Mouse (Mus musculus) cortical plate, adult 2 months (tissue): Measurements from ENCODE around the gene Cflar.

Experiments used
- CTCF ChIP-seq: fragments of 200-500 bp; IDR thresholded peaks from 2 replicates; pipeline ENCODE4 v1.5.1; 2011; ENCODE audit warnings: mild to moderate bottlenecking, control low read depth, low read length; ENCODE audit not compliant: insufficient read depth; ENCODE audit errors: extremely low read depth
- POLR2A ChIP-seq: fragments of 200-500 bp; IDR thresholded peaks from 2 replicates; pipeline ENCODE4 v1.6.1; 2011; ENCODE audit warnings: mild to moderate bottlenecking, low read length, control low read depth; ENCODE audit not compliant: insufficient read depth; ENCODE audit errors: extremely low read depth

DNA sequence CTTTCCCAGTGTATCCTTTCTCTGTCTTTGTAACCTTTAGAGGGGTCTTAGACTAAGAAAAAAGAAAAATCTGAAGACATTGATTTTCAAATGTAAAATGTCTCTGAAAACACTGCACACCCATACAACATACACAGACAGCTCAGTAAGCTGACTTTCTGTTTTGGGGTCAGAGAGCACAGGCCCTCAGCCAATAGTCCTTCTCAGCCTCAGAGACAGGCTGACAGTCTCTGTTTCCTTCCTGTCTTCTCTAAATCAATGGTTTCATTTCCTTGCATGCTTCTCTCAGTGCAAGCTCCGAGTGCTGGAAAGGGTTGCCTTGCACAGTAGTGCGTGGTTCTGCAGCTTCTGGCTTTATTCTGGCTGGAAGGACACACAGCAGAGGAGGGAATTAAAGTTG lies 62.6 kb downstream of the Cflar start:
- TF ChIP-seq POLR2A (no peak), CTCF (no peak)
